Mouse (Mus musculus) frontal cortex, postnatal 14 days (tissue): ENCODE results near the gene Acot5.
A peak's percentile ranks its signal among the peaks of the same experiment; 100 is the strongest.
"Not testable (repeated sequence)": the region's sequence is repeated elsewhere in the genome, so short reads cannot be mapped to it uniquely, and the experiment has no call there.

Experiments used
- DNase-seq, 2 experiments: peaks; one replicate each; pipeline ENCODE4 v3.0.0; 2022; ENCODE audit warnings: low spot score in 2 of 2

Acot5 gene

GRCm38 (mm10) chr12:84062336-84062735, 6.8 kb upstream of the Acot5 start:
- no peak for DNase-seq

GRCm38 (mm10) chr12:84063228-84063627, 5.9 kb upstream of the Acot5 start:
- DNase-seq = no peak

- DNase-seq = no peak
These were observed 5.3 kb upstream of the Acot5 start for GRCm38 (mm10) chr12:84063833-84064232.

- DNase-seq = no peak
These were observed 4.5 kb upstream of the Acot5 start for GRCm38 (mm10) chr12:84064621-84065020.

GRCm38 (mm10) chr12:84067752-84068151, 1.4 kb upstream of the Acot5 start:
- no peak for DNase-seq

GRCm38 (mm10) chr12:84068296-84068695, 829 bp upstream of the Acot5 start:
- no peak for DNase-seq

GRCm38 (mm10) chr12:84069582-84069981, 457 bp downstream of the Acot5 start:
- peak; percentile 17 to 29 for DNase-seq

GRCm38 (mm10) chr12:84071696-84072095, 2.6 kb downstream of the Acot5 start:
- DNase-seq = no peak

GRCm38 (mm10) chr12:84077371-84077990, 8.4 kb downstream of the Acot5 start:
- DNase-seq = no peak

GRCm38 (mm10) chr12:84083842-84084241, 14.7 kb downstream of the Acot5 start:
- no peak for DNase-seq

- DNase-seq = no peak
These were observed 15.5 kb downstream of the Acot5 start for GRCm38 (mm10) chr12:84084581-84084980.

- DNase-seq = not testable (repeated sequence)
These were observed 25.5 kb downstream of the Acot5 start for GRCm38 (mm10) chr12:84094666-84095065.

GRCm38 (mm10) chr12:84099605-84100004, 30.5 kb downstream of the Acot5 start:
- DNase-seq = no peak

GRCm38 (mm10) chr12:84100071-84100470, 30.9 kb downstream of the Acot5 start:
- no peak for DNase-seq

- peak; percentile 13 to 14 for DNase-seq
These were observed 31.7 kb downstream of the Acot5 start, which contains the start of gene Acot6 for GRCm38 (mm10) chr12:84100604-84101492. TSS of gene Acot6 (plus strand) at chr12:84100654.

GRCm38 (mm10) chr12:84101493-84101845, 32.3 kb downstream of the Acot5 start:
- no peak for DNase-seq

- no peak for DNase-seq
These were observed 37.9 kb downstream of the Acot5 start for GRCm38 (mm10) chr12:84107012-84107411.

GRCm38 (mm10) chr12:84107692-84108091, 38.6 kb downstream of the Acot5 start:
- no peak for DNase-seq

- DNase-seq = no peak
These were observed 40.8 kb downstream of the Acot5 start for GRCm38 (mm10) chr12:84109924-84110323.

GRCm38 (mm10) chr12:84110814-84111213, 41.7 kb downstream of the Acot5 start:
- DNase-seq = no peak

GRCm38 (mm10) chr12:84113676-84114075, 44.6 kb downstream of the Acot5 start:
- DNase-seq = no peak

GRCm38 (mm10) chr12:84114153-84114994, 45.2 kb downstream of the Acot5 start, which contains the start of gene Dnal1:
TSS of gene Dnal1 (plus strand) at chr12:84114366.
- peak; percentile 77 to 78 for DNase-seq
